Mouse (Mus musculus): ENCODE measurements around the gene Fcrl6. TPM values are rescaled to one million over a fixed set of nuclear protein-coding genes. Genes with fewer than 3 reads are reported as not detected.

The Fcrl6 gene
- total and polyA plus RNA-seq, 3 experiments: not detected

DNA sequence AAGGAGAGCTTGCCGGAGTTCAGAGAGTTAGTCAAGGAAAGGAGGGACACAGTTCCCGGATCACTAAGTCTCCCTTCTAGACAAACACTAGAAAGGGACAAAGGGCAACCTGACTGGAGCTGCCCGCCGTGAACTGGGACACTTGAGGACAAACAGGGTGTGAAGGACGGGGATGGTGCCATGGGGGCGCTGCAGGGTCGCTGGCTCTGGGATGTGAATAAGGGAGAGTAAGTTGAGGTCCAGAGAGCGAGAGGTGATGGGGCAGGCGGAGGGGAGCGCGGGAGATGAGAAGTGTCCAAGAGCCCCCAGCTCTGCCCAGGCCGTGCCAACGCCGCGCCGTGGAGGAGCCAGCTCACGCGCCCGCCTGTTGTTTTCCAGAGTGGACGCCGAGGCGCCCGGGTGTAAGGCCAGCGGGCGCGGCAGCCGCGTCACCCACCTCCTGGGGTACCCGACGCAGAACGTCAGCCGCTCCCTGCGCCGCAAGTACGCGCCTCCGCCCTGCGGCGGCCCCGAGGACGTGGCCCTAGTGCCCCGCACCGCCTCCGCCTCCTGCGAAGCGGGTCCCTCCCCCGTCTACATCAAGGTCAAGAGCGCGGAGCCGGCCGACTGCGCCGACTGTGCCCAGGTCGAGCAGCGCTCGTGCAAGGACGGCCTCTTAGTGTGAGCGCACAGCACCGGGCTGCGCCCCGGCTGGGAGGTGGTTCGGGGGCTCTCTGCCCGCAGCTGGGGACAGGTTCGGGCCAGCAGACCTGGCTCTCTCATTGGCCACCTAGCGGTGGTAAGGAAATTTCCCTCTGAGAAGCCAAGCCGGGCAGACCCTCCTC, 39.5 kb downstream of the Fcrl6 start:
- no peaks in the 10 kb centered on the region for H3K79me2 ChIP-seq (replicated peaks; ENCODE audit: control insufficient read depth, extremely low read depth, insufficient read depth, poor library complexity, severe bottlenecking)
- peak overlapping the region; percentile 85 for H3K4me2 ChIP-seq (ENCODE audit: insufficient read depth, low read depth, poor library complexity, severe bottlenecking)
- no peaks in the 10 kb centered on the region for H3K36me3 ChIP-seq (replicated peaks in 1 of 2; ENCODE audit: control insufficient read depth in 1 of 2, insufficient read depth in 1 of 2, low read length in 1 of 2)
- DNase-seq (ENCODE audit: extremely low read depth): peak; percentile 41
- H3K27ac ChIP-seq (ENCODE audit: insufficient read depth, low read depth): no peak overlapping the region
- no peaks in the 10 kb centered on the region for H3K9me3 ChIP-seq (replicated peaks; ENCODE audit: low read length)
- in situ Hi-C loops (cut with MboI; ENCODE audit: low pct_ligation_motif_present, low pct_unique_long_range_greater_than_20kb, low sequenced_read_pairs): no loop called here
- H3K9ac ChIP-seq (ENCODE audit: insufficient read depth, low read depth): 0 out of 2 replicates have a peak overlapping the region, but pooled peaks have one; percentile 0
- peak; percentile 66 for TF ChIP-seq SMC3 (IDR thresholded peaks at IDR 0.05; ENCODE audit: low read depth, low read length)
- peak; percentile 34 for TF ChIP-seq RAD21 (IDR thresholded peaks at IDR 0.05; ENCODE audit: low read depth, low read length)
- TF ChIP-seq SIN3A (IDR thresholded peaks at IDR 0.05; ENCODE audit: low read length): 0 out of 2 replicates have a peak, but pooled peaks have one; percentile 33
- TF ChIP-seq PAX5 (IDR thresholded peaks at IDR 0.05; ENCODE audit: low read length): no peak
- TF ChIP-seq CTCF (conservative IDR thresholded peaks at IDR 0.05 in 1 of 2, IDR thresholded peaks at IDR 0.05 in 1 of 2; ENCODE audit: low read depth in 2 of 2, low read length in 2 of 2): peak in 1 of 2 experiments; percentile 69; a peak in 2 of 4 replicates
- peak overlapping the region; percentile 18 to 55 (median 48) for H3K4me3 ChIP-seq (replicated peaks in 1 of 3; ENCODE audit: low read depth in 2 of 3, low read length in 2 of 3, poor library complexity in 1 of 3)
- H3K4me1 ChIP-seq (ENCODE audit: control insufficient read depth in 1 of 2, insufficient read depth in 2 of 2): peaks cover 0 to 17% of the 10 kb centered on the region in 2 experiments; a peak in 2 of 4 replicates
- dilution Hi-C loops (cut with MboI; ENCODE audit: extremely low pct_ligation_motif_present, extremely low pct_unique_long_range_greater_than_20kb, low sequenced_read_pairs): no loop called here
- peaks cover 82% of the 10 kb centered on the region for H3K27me3 ChIP-seq (replicated peaks)

DNA sequence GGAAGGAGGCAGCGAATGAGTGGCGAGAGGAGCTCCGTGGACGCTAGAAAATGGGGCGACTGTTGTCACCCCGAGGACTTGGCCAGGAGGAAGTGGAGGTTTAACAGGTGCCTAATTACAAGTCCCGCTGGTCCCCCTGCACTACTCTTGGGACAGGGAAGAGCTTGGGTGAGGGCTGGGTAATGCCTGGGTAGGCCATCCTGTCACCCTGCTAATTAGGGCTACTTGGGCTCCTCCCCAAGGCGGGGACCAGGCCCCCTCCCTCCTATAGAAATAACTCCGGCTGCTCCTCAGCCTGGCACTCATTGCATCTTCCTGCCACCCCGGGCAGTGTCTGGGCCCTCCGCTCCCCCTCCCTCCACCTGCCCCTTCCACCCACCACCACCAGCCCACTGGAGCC, 46.7 kb downstream of the Fcrl6 start, which contains the start of gene Vsig8:
Gene Vsig8 (plus strand): TSS at position 301 of the 400 bp plus-strand sequence.
- Histone ChIP-seq H3K27ac (ENCODE audit: insufficient read depth, low read depth) (no peak within 1 kb of the TSS), H3K4me2 (ENCODE audit: insufficient read depth, low read depth, poor library complexity, severe bottlenecking) (no peak within 1 kb of the TSS), H3K9me3 (replicated peaks; ENCODE audit: low read length) (no peaks in the 10 kb centered on the region), H3K27me3 (replicated peaks) (peaks cover 42% of the 10 kb centered on the region), H3K36me3 (replicated peaks in 1 of 2; ENCODE audit: control insufficient read depth in 1 of 2, insufficient read depth in 1 of 2, low read length in 1 of 2) (no peaks in the 10 kb centered on the region), H3K9ac (ENCODE audit: insufficient read depth, low read depth) (no peak within 1 kb of the TSS), H3K4me1 (ENCODE audit: control insufficient read depth in 1 of 2, insufficient read depth in 2 of 2) (peaks cover 0 to 16% of the 10 kb centered on the region in 2 experiments; a peak in 2 of 4 replicates), H3K79me2 (replicated peaks; ENCODE audit: control insufficient read depth, extremely low read depth, insufficient read depth, poor library complexity, severe bottlenecking) (no peaks in the 10 kb centered on the region), H3K4me3 (replicated peaks in 1 of 3; ENCODE audit: low read depth in 2 of 3, low read length in 2 of 3, poor library complexity in 1 of 3) (no peak within 1 kb of the TSS)
- no peak for DNase-seq (ENCODE audit: extremely low read depth)
- TF ChIP-seq NELFE (IDR thresholded peaks at IDR 0.05; ENCODE audit: low read depth, low read length): no peak
- no peak for TF ChIP-seq MEF2A (IDR thresholded peaks at IDR 0.05; ENCODE audit: borderline replicate concordance, low read depth, low read length)
- TF ChIP-seq POLR2AphosphoS2 (IDR thresholded peaks at IDR 0.05; ENCODE audit: low read depth, low read length): no peak
- no peak for TF ChIP-seq SIN3A (IDR thresholded peaks at IDR 0.05; ENCODE audit: low read length)
- TF ChIP-seq CTCF (conservative IDR thresholded peaks at IDR 0.05 in 1 of 2, IDR thresholded peaks at IDR 0.05 in 1 of 2; ENCODE audit: low read depth in 2 of 2, low read length in 2 of 2): no peak
- TF ChIP-seq JUND (conservative IDR thresholded peaks at IDR 0.05; ENCODE audit: low read depth, low read length): no peak
- in situ Hi-C loops (cut with MboI; ENCODE audit: low pct_ligation_motif_present, low pct_unique_long_range_greater_than_20kb, low sequenced_read_pairs) (no loop called here), dilution Hi-C loops (cut with MboI; ENCODE audit: extremely low pct_ligation_motif_present, extremely low pct_unique_long_range_greater_than_20kb, low sequenced_read_pairs) (no loop called here)

DNA sequence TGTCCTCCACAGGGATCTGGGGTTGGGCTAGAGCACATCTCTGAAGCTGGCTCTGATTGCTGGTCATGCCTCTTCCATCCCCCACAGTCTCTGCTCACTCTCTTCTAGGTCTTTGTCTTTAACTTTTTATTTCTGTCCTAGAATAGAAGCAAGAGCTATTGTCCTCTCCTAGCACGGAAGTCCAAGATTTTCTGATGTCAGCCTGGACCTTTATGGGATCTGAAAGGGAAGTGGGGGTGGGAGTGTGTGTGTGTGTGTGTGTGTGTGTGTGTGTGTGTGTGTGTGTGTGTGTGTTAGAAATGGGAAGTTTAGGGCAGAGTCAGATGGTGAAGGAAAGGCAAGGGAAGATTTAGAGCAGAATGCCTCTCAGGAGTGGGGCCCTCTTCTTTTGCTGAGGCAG, 49.7 kb downstream of the Fcrl6 start:
- DNase-seq (ENCODE audit: extremely low read depth): no peak
- in situ Hi-C loops (cut with MboI; ENCODE audit: low pct_ligation_motif_present, low pct_unique_long_range_greater_than_20kb, low sequenced_read_pairs): loop anchor here (5.0 kb wide), 1 partner anchor 35 kb away; no protein-coding TSS in a partner anchor
- Histone ChIP-seq H3K4me3 (replicated peaks in 1 of 3; ENCODE audit: low read depth in 2 of 3, low read length in 2 of 3, poor library complexity in 1 of 3) (no peak overlapping the region), H3K27ac (ENCODE audit: insufficient read depth, low read depth) (no peak overlapping the region), H3K9me3 (replicated peaks; ENCODE audit: low read length) (no peaks in the 10 kb centered on the region), H3K9ac (ENCODE audit: insufficient read depth, low read depth) (no peak overlapping the region), H3K4me2 (ENCODE audit: insufficient read depth, low read depth, poor library complexity, severe bottlenecking) (no peak overlapping the region), H3K27me3 (replicated peaks) (peaks cover 23% of the 10 kb centered on the region), H3K79me2 (replicated peaks; ENCODE audit: control insufficient read depth, extremely low read depth, insufficient read depth, poor library complexity, severe bottlenecking) (no peaks in the 10 kb centered on the region), H3K36me3 (replicated peaks in 1 of 2; ENCODE audit: control insufficient read depth in 1 of 2, insufficient read depth in 1 of 2, low read length in 1 of 2) (no peaks in the 10 kb centered on the region), H3K4me1 (ENCODE audit: control insufficient read depth in 1 of 2, insufficient read depth in 2 of 2) (peaks cover 8 to 33% of the 10 kb centered on the region in 2 experiments)
- dilution Hi-C loops (cut with MboI; ENCODE audit: extremely low pct_ligation_motif_present, extremely low pct_unique_long_range_greater_than_20kb, low sequenced_read_pairs): no loop called here
- TF ChIP-seq RAD21 (IDR thresholded peaks at IDR 0.05; ENCODE audit: low read depth, low read length) (no peak), ETS1 (conservative IDR thresholded peaks at IDR 0.05; ENCODE audit: low read depth, low read length) (no peak), SMC3 (IDR thresholded peaks at IDR 0.05; ENCODE audit: low read depth, low read length) (no peak), KAT2A (IDR thresholded peaks at IDR 0.05; ENCODE audit: insufficient replicate concordance, low read length) (no peak), NRF1 (IDR thresholded peaks at IDR 0.05; ENCODE audit: low read depth, low read length) (no peak), CHD2 (IDR thresholded peaks at IDR 0.05; ENCODE audit: low read length) (no peak), MAFK (IDR thresholded peaks at IDR 0.05; ENCODE audit: insufficient replicate concordance, low read length) (no peak), SIN3A (IDR thresholded peaks at IDR 0.05; ENCODE audit: low read length) (no peak), RCOR1 (conservative IDR thresholded peaks at IDR 0.05; ENCODE audit: low read depth, low read length) (no peak), GABPA (IDR thresholded peaks at IDR 0.05; ENCODE audit: insufficient replicate concordance, low read depth, low read length) (no peak), JUN (IDR thresholded peaks at IDR 0.05; ENCODE audit: insufficient read depth, low read depth, low read length) (no peak), MAZ (IDR thresholded peaks at IDR 0.05; ENCODE audit: low read depth, low read length) (no peak), TBP (conservative IDR thresholded peaks at IDR 0.05; ENCODE audit: low read depth, low read length) (no peak), EP300 (IDR thresholded peaks at IDR 0.05; ENCODE audit: low read length) (no peak), ZMIZ1 (IDR thresholded peaks at IDR 0.05; ENCODE audit: low read depth, low read length) (no peak), NELFE (IDR thresholded peaks at IDR 0.05; ENCODE audit: low read depth, low read length) (no peak), CTCF (conservative IDR thresholded peaks at IDR 0.05 in 1 of 2, IDR thresholded peaks at IDR 0.05 in 1 of 2; ENCODE audit: low read depth in 2 of 2, low read length in 2 of 2) (no peak), TCF12 (IDR thresholded peaks at IDR 0.05; ENCODE audit: low read depth, low read length) (no peak)
